Mouse (Mus musculus) 3T3-L1 (cell line): ENCODE data around the gene Sgca.

ENCODE experiments used
- DNase-seq: peaks from one replicate; pipeline ENCODE4 v3.0.0-alpha.2; 2015; ENCODE audit warnings: low read depth, low spot score

The Sgca gene

DNA sequence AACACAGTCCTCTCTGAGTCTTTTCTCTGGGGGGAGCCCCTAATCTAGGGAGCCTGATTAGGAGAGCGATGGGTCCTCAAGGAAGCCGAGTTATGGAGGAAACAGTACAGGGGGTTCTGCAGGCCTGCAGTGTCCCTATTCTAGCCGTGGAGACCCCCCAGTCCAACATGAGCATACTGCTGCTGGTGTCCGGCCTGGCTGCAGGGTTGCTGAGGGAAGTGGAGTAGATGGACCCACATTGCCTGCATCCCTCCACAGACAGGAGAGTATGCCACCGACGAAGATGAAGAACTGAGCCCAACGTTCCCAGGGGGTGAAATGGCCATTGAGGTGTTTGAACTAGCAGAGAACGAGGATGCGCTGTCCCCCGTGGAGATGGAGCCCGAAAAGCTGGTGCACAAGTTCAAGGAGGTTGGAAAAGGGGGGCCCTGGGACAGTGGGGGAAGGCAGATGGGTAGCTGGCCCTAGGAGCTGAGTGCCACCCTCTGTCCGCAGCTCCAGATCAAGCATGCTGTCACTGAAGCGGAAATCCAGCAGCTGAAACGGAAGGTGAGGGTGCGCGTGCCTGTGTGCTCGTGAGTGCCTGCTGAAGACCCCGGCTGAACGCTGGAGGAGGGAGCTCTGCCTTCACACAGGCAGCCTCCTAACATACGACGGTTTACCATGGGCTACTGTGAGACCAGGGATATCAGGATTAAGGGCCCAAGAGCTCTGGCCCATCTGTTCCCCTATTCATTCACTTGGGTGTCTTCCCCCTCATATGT is 25.6 kb upstream of the Sgca start:
- no peak for DNase-seq

DNA sequence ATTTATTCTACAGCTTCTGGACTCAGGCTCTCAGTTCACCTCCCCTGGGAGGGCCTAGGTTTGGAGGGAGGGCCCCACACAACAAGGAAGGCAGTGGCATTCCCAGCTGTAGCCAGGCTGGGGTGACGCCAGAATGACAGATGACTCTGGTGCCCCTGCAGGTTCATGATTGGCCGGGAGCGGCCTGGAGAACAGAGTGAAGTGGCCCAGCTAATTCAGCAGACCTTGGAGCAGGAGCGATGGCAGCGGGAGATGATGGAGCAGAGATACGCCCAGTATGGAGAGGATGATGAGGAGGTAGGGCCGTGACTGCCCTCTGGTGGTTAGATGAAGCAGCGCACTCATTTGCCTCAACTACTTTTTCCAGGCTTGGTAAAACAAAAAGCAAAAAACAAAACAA is 24.9 kb upstream of the Sgca start:
- peak; percentile 81 for DNase-seq

- DNase-seq: no peak
Measured at GRCm38 (mm10) chr11:95000548-95000947, 24.4 kb upstream of the Sgca start.

- DNase-seq: no peak
Measured at GRCm38 (mm10) chr11:95000128-95000527, 24.0 kb upstream of the Sgca start.

GRCm38 (mm10) chr11:94998041-94998531 is 22.0 kb upstream of the Sgca start:
- DNase-seq: no peak

DNA sequence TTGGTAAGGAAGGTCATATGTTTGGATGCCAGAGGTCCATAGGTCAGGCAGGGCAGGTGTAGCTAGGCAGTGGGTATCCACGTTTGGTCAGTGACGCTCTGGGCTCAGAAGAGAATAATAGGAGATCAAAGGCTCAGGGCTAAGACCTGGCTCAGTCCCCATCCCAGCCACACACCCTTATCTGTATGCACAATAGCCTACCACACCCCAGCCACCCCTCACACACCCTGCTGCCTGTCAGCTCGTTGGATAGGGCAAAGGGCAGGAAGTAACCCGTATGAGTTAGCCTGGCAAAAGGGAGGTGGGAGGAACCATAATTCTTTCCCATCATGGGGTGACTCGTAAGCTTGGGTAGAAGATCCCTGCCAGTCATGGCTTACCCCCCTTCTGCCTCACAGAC is 21.5 kb upstream of the Sgca start:
- peak; percentile 26 for DNase-seq

GRCm38 (mm10) chr11:94996984-94997383 is 20.9 kb upstream of the Sgca start:
- no peak for DNase-seq

DNA sequence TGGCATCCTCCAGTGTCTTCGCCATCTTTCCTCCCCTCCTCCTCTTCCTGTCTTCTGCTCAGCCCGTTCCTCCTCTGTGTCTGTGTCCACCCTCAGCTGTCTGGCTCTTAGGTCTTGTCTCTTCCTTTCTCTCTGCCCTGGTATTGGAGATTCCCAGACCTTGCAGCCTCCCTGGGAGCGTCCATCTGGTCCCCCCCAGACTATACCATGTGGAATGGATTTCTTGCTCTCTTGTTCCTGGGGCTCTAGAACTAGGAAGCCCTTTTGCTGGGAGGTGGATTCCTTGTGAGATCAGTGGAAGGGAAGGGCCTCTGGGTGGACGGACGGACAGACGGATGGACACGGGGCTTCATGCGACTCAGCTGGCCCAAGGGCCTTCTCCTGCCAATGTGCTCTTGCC is 20.0 kb upstream of the Sgca start:
- DNase-seq: no peak

- no peak for DNase-seq
Measured at GRCm38 (mm10) chr11:94994947-94995772, 19.0 kb upstream of the Sgca start.

DNA sequence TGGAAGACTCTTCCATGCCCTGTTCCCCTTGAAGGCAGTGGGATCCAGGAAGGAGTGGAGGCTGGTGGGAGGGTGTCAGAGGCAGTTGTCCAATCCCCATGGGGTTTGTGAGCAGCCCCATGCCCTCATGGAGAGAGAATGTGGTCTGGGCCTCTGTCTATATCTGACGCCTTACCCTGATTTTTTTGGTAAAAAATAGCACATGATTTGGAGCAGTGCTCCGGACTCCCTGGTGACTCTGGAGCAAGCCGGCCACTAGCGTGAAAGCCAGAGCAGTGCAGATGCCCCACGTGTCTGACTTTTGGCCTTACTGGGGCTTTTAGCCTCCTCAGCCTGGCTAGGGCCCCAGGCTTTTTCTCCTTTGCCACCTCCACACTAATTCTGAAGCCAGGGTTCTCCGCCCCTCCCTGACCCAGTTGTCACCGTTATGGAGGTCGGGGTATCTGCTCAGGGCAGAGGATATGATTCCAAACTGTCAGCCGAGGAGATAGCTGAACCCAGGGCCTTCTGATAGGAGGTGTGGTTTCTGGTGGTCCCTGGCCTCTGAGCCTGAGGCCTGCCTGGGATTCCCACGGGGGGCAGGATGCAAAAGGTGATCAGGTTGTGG is 18.2 kb upstream of the Sgca start:
- peak; percentile 19 for DNase-seq

DNA sequence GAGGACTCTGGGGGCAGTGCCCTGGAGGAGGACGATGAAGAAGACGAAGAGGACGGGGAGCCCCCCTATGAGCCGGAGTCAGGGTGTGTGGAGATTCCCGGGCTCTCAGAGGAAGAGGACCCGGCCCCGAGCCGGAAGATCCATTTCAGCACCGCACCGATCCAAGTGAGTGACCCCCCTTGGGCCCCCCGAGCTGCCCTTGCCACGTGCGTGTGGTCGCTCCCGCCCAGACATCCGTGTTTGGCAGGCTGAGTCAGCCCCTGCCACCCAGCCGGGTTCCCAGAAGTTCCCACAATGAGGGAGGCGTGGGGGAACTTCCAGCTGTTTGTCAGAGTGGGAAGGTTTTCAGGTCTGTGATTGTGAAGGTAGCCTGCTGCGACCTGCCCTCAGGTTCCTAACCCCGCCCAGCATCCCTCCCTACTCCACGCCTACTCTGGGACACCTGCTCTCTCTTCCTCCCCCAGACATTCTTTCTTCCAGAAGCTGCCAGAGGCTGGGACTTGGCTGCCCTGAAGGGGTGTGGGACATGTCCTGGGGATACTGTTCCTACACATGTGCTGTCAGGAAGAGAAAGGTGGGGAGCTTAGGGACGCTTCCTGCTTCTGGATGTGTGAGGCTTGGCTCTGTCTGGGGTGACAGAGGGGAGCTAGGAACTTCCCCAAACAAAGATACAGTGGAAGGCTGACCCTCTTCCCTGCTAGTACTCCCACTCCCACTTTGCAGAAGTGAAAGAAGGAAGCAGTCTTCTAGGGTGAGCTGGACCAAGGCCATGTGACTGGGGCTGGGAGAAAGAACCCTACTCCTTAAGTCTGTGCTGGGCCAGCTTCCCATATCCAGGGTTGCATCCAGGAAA is 16.9 kb upstream of the Sgca start:
- DNase-seq: peak; percentile 60

GRCm38 (mm10) chr11:94992480-94992753 is 16.3 kb upstream of the Sgca start:
- DNase-seq: no peak

DNA sequence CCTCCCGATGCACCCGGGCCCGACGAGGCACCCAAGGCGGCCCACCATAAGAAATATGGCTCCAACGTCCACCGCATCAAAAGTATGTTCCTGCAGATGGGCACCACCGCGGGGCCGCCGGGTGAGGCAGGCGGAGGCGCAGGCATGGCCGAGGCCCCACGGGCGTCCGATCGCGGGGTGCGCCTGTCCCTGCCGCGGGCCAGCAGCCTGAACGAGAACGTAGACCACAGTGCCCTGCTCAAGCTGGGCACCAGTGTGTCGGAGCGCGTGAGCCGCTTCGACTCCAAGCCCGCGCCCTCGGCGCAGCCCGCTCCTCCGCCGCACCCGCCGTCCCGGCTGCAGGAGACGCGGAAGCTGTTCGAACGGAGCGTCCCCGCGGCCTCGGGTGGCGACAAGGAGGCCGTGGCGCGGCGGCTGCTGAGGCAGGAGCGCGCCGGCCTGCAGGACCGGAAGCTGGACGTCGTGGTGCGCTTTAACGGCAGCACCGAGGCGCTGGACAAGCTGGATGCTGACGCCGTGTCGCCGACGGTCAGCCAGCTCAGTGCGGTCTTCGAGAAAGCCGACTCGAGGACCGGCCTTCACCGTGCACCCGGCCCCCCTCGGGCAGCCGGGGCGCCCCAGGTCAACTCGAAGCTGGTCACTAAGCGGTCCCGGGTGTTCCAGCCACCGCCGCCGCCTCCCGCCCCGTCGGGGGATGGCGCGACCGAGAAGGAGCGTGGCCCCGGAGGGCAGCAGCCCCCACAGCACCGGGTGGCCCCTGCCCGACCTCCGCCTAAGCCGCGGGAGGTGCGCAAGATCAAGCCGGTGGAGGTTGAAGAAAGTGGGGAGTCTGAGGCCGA is 15.7 kb upstream of the Sgca start:
- peak; percentile 46 for DNase-seq

- peak; percentile 94 for DNase-seq
Measured at GRCm38 (mm10) chr11:94990749-94991577, 14.8 kb upstream of the Sgca start, which contains the start of gene Ppp1r9b. Ppp1r9b (plus strand) TSS chr11:94991035.

DNA sequence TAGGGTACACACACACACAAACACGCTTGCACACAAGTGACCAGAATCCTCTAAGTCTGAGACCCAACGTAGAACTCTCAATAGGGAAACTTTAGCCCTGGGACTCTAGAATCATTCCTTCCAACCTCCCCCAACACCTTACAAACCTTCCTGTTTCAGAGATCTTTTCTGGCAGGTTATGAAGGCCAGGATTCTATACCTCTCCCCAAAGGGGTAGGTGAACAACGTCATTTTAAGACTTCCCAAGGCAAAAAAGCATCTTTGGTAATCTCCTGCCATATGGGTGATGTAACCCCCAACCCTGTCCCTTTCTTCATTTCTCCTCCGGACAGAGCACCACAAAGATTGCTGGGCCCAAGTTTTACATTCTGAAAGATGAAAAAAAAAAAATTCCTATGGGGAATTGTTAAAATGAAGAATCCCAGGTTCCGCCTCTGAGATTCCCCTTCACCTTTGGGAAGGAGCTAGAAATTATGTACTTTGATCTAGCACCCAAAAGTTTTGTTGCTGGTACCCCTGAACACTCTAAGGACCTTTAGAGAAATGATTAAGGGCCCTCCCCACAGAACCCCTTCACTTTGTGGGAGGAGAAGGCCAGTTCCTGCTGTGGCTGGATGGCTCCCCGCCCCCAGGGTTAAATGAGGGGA is 14.1 kb upstream of the Sgca start:
- peak; percentile 36 for DNase-seq

GRCm38 (mm10) chr11:94989562-94990017 is 13.5 kb upstream of the Sgca start:
- peak; percentile 97 for DNase-seq

DNA sequence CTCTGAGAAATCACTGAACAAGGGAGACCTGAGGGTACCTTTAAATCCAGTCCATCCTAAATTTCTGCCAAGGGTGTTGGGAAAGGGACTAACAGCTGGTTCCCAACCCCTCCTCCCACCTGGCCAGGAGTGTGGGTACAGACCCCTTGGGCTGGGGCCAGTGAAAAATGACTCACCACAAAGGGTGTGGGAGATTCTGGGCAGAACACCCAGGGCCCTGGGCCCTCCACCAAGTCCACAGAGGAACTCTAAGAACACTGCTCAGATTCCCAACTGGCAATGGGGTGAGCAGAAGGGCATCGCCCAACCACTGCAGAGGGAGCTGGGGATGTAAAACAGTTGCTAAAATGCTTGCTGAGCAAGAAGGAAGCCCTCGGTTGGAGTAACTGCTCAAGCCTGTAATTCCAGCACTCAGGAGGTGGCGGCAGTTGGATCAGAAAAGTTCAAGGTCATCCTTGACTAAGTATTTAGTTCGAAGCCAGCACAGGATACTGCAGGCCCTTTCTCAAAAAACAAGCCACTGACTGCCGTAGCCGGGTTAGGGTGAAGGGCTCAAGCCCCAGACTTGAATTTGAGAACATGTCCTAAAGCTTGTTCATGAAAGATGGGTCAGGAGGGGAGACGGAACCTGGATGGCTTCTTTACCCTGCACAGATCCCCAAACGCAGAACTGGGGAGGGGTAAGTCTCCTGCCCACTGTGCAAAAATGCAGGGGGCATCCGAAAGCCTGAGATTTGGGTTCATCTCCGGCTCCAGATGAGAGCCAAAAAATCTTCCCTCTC is 12.8 kb upstream of the Sgca start:
- DNase-seq: peak; percentile 54

- no peak for DNase-seq
Measured at GRCm38 (mm10) chr11:94987851-94988250, 11.7 kb upstream of the Sgca start.
